Mouse (Mus musculus) thymus, postnatal 4 days (tissue): ENCODE results near the gene Noa1.

Experiments used
- DNase-seq: peaks from one replicate; pipeline ENCODE4 v3.0.0; 2021

The Noa1 gene

DNA sequence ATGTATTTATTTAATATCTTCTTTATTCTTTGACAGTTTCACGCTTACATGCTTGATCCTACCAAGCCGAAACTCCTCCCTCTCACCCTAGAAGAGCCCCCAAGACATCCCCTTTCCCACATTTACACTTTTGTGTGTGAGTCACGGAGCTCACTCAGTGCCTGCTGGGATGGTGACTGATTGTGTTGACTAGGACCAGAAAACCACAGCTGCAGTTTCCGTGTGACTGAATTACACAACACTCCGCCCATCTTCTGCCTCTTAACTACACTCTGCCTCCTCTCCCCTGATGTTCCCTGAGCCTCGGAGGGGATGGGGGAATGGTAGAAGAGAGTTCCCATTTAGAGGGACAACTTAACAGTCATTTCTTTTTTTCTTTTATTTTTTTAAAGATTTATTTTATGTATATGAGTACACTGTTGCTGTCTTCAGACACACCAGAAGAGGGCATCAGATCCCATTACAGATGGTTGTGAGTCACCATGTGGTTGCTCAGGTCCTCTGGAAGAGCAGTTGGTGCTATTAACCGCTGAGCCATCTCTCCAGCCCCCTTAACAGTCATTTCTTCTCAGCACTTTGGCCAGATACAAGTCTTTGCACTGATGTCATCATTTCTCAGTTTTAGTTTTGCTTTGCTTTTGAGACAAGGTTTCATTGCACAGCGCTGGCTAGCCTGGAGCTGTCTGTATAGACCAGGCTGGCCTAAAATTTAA is 57.6 kb downstream of the Noa1 start:
- no peak for DNase-seq

DNA sequence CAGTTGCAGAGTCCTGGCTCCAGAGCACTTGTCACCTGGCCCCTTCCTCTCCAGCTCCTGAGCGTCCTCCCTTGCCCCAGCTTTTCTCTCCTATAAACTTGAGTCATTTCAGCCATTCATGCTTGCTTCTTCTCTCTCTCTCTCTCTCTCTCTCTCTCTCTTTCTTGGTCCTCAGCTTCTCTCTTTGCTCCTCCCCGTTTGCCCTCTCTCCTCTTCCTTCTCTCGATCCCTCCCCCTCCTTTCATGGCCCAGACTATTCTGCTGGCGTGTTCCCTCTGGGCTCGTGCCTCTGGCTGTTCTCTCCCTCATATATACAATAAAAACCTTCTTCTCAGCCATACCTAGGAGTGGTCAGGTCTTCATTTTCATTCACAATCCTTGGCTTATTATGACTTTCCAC is 58.2 kb downstream of the Noa1 start:
- DNase-seq: no peak

DNA sequence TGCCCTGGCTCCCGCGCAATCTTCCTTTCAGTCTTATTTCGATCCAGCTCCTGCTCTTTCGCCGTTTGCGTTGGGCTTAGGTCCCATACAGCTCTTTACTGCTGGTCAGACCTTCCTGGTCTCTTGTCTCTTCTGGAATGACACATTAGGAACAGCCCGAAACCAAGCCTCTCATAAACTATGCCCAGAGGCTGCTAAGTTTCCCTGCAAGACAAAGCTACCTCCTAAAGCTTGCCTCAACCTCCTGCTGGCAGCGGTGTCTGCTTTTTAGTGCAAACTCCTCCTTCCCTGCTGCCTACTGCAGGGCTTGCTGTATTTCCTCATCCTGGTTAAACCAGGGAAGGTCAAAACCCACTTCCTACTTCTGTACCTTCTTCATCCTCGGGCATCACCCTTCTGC is 59.8 kb downstream of the Noa1 start:
- no peak for DNase-seq

DNA sequence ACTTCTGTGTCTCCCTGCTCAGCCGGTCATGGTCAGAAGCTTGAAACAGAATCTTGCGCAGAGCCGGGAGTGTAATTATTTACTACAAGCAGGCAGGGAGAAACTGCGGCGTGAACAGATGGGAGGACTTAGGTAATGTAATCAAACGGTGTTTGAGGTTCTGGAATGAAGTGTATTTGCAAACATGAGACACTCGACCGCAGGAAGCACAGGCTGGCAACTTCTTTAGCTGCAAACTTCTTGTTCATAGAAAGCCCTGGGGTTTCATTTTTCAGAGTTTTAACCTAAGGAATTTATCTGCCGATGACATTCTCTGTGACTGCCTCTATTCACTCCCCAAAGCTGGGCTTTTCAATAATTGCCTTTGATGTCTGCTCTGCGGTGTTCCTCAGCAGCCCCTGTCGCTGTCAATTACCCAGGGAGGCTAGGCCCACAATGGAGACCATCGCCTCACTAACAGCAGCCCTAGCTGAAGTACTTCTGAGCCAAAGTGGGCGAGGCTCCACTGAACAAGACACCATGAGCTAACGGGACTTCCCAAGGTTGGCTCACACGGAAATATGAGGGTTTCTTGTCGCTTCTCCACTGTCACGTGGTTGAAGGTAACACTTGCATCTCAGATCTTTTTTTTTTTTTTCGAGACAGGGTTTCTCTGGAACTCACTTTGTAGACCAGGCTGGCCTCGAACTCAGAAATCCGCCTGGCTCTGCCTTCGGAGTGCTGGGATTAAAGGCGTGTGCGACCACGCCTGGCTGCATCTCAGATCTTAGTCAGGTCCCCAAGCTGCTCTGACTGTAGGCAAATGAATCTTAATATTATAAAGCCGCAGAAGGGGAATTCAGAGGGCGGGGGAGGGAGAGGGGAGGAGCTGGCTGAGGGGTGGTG is 63.9 kb downstream of the Noa1 start:
- peak; percentile 33 for DNase-seq

DNA sequence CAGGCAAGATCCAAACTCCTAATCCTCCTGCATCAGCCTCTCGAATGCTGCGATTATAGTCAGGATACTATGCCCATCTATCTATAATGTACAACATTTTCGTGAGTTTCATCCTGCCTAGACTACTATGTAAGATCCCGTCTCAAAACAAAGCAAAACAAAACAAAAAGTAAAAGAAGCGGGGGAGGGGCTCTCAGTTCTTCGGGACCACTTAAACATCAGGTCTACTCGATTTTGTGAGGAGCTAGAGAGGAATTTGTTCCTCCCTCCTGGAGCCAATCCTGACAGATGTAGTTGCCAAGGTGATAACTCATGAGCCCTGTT is 64.5 kb downstream of the Noa1 start:
- DNase-seq: no peak

DNA sequence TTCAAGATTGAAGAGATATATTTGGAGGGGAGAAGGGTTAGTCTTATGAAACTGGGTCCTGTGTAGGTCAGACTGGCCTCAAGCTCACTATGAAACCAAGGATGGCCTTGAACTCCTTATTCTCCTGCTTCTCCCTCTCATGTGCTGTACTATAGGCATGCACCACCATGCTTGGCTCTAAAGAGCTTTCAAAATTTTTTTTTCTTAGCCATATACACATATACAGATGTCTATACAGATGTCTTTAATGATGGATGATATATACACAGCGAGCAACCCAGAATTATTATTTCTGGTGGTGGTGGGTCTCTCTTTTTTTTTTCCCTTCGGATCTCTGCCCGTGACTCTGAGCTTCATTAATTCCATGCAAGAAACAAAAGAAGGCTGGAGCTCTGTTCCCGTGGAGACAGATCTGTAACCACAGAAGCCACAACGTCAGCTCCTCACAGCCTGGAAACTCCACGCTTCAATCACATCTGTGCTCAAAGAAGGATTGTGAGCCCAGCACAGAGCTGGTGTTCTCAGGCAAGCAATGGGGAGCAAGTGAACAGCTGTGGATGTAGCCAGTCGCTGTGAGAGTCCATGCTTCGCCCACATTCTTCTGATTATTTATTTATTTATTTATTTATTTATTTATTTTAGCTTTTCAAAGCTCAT is 65.4 kb downstream of the Noa1 start:
- DNase-seq: no peak
